Mouse (Mus musculus): Measurements from ENCODE around the gene Piezo1.

Gene Piezo1

GRCm38 (mm10) chr8:122551265-122552051 is at the start of gene Piezo1:
Gene Piezo1, minus strand, starts transcription at chr8:122551329.
- WGBS, result 11% methylated on average over 56 of the region's 56 CpGs

GRCm38 (mm10) chr8:122600666-122601065 is 49.5 kb upstream of the Piezo1 start:
- 89% methylated on average over 9 of the region's 9 CpGs for WGBS

- 69% methylated on average over 4 of the region's 4 CpGs for WGBS
Measured at GRCm38 (mm10) chr8:122596031-122596430, 44.9 kb upstream of the Piezo1 start.

- WGBS, result 87% methylated on average over 19 of the region's 19 CpGs
Measured at GRCm38 (mm10) chr8:122593783-122594507, 42.8 kb upstream of the Piezo1 start.

GRCm38 (mm10) chr8:122593240-122593639 is 42.1 kb upstream of the Piezo1 start:
- 85% methylated on average over 12 of the region's 12 CpGs for WGBS

- 87% methylated on average over 10 of the region's 10 CpGs for WGBS
Measured at GRCm38 (mm10) chr8:122586749-122587148, 35.6 kb upstream of the Piezo1 start.

GRCm38 (mm10) chr8:122586171-122586570 is 35.0 kb upstream of the Piezo1 start:
- WGBS, result 75% methylated on average over 7 of the region's 7 CpGs

GRCm38 (mm10) chr8:122585411-122585891 is 34.3 kb upstream of the Piezo1 start:
- WGBS, result 85% methylated on average over 14 of the region's 14 CpGs

GRCm38 (mm10) chr8:122584981-122585380 is 33.9 kb upstream of the Piezo1 start:
- WGBS, result 73% methylated on average over 9 of the region's 9 CpGs

GRCm38 (mm10) chr8:122580926-122581325 is 29.8 kb upstream of the Piezo1 start:
- WGBS, result 90% methylated on average over 13 of the region's 15 CpGs

GRCm38 (mm10) chr8:122579196-122579595 is 28.1 kb upstream of the Piezo1 start:
- 55% methylated on average over 7 of the region's 7 CpGs for WGBS

- WGBS, result 39% methylated on average over 10 of the region's 10 CpGs
Measured at GRCm38 (mm10) chr8:122577116-122577515, 26.0 kb upstream of the Piezo1 start.

- WGBS, result under 1% methylated on average over 39 of the region's 39 CpGs
Measured at GRCm38 (mm10) chr8:122576648-122577022, 25.5 kb upstream of the Piezo1 start, which contains the start of gene Aprt. Gene Aprt, minus strand, starts transcription at chr8:122576909.

GRCm38 (mm10) chr8:122575735-122576647 is 24.9 kb upstream of the Piezo1 start:
- WGBS, result 14% methylated on average over 21 of the region's 21 CpGs

- 69% methylated on average over 8 of the region's 8 CpGs for WGBS
Measured at GRCm38 (mm10) chr8:122575286-122575685, 24.2 kb upstream of the Piezo1 start.

GRCm38 (mm10) chr8:122574667-122575251 is 23.6 kb upstream of the Piezo1 start:
- 70% methylated on average over 10 of the region's 10 CpGs for WGBS

- 69% methylated on average over 3 of the region's 3 CpGs for WGBS
Measured at GRCm38 (mm10) chr8:122574264-122574663, 23.1 kb upstream of the Piezo1 start.

GRCm38 (mm10) chr8:122573577-122573976 is 22.4 kb upstream of the Piezo1 start:
- WGBS, result 53% methylated on average over 9 of the region's 9 CpGs

- WGBS, result 41% methylated on average over 4 of the region's 4 CpGs
Measured at GRCm38 (mm10) chr8:122573176-122573575, 22.0 kb upstream of the Piezo1 start.

- 81% methylated on average over 3 of the region's 3 CpGs for WGBS
Measured at GRCm38 (mm10) chr8:122572751-122573150, 21.6 kb upstream of the Piezo1 start.

GRCm38 (mm10) chr8:122571750-122572267 is 20.7 kb upstream of the Piezo1 start:
- 93% methylated on average over 17 of the region's 17 CpGs for WGBS

Data from cerebral cortex, adult 2 months (tissue).